Mouse (Mus musculus): ENCODE results near the gene Rab5b.

DNA sequence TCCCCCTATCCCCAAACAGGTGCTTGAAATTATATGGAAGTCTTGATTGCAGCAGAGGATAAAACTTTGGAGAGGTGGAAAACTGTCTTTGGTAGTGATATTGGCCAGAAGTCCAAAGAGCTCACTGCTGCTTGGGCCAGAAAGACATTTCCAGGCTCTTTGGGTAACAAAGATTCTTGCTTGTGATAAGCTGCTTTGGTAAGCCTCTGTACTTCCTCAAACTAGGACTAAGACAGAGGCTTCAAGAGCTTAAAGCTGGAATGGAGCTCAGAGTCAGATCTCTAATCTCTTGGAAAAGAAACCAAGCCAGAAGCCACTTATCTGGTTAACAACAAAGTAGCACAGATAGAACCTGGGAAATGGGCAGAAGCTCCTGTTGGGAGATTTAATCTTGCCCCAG lies 33.6 kb downstream of the Rab5b start:
- TF ChIP-seq CTCF (IDR thresholded peaks at IDR 0.05; ENCODE audit: low read depth) (no peak), EP300 (optimal IDR thresholded peaks at IDR 0.05) (no peak)

Data from stomach, postnatal 0 days (tissue).